Mouse (Mus musculus) ES-E14 (cell line): ENCODE results near the gene Sdccag8.

Experiments
- CHD2 ChIP-seq: IDR thresholded peaks from 2 replicates; pipeline ENCODE4 v1.6.1; 2014; ENCODE audit warnings: mild to moderate bottlenecking, low read depth, low read length, inconsistent platforms
- HCFC1 ChIP-seq: IDR thresholded peaks from 2 replicates; pipeline ENCODE4 v1.6.1; 2012; ENCODE audit warnings: low read length, inconsistent platforms, borderline replicate concordance; ENCODE audit not compliant: insufficient read depth
- ZC3H11A ChIP-seq: IDR thresholded peaks from 2 replicates; pipeline ENCODE4 v1.6.1; 2012; ENCODE audit warnings: low read depth, mild to moderate bottlenecking, inconsistent platforms, low read length, borderline replicate concordance
- ZNF384 ChIP-seq: IDR thresholded peaks from 2 replicates; pipeline ENCODE4 v1.6.1; 2012; ENCODE audit warnings: low read depth, low read length, inconsistent platforms

DNA sequence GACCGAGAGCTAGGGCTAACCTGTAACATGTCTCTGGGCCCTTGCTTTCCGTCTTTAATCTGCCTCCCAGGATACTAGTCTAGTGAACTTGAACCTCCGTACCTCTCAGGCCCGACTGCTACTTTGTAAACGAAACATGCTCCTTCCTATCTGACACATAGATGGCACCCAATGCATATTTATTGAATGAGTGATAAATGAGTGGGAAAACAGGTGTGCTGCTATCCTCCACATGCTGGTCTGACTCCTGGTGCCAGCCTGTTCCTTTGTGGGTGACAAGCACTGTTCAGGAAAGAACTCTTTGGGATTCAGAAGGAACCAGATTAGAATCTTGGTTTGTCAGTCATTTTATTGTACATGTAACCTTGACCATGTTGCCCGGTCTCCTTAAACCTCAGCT, 134.9 kb downstream of the Sdccag8 start:
- TF ChIP-seq ZC3H11A: no peak
- no peak for TF ChIP-seq ZNF384
- TF ChIP-seq HCFC1: no peak
- no peak for TF ChIP-seq CHD2
